Mouse (Mus musculus) R1 (cell line): ENCODE results near the gene Lhx8.

ENCODE experiments used
- DNase-seq: peaks from one replicate; pipeline ENCODE4 v3.0.0-alpha.2; 2018; ENCODE audit warnings: low read depth, low spot score

Lhx8 gene

DNA sequence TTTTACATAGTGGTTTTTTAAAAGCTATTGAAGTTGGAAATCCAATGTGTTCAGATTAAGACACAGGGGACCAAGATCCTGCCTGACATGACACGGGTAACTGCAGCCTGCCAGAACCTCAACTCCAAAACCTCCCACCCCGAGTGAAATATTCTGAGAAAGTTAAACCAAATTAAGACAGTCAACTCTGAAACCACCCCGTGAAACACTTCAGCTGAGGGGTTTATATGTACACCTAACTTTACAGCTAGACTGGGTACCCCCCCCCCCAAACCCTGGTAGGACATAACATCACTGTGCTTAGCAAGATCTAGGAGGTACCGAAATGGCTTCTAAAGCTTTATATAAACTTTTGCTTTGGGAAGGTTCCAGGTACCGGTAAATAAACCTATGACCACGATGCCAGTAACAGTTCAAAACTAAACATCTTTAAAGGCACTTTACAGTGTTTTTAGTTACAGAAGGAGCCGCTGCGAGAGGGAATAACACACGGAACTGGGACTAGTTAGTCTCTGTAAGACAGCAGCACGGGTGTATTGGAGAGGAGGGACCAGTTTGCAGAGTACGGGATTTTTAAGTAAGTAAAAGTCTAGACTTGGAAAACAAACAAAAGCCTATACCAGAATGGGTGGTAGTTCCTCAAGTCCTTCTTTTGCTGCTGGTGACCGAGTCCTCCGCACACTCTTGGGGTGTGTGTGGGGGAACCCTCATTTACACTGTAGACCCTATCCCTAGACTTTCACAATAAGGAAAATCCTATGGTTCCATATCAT is 3.2 kb downstream of the Lhx8 start:
- peak; percentile 23 for DNase-seq

DNA sequence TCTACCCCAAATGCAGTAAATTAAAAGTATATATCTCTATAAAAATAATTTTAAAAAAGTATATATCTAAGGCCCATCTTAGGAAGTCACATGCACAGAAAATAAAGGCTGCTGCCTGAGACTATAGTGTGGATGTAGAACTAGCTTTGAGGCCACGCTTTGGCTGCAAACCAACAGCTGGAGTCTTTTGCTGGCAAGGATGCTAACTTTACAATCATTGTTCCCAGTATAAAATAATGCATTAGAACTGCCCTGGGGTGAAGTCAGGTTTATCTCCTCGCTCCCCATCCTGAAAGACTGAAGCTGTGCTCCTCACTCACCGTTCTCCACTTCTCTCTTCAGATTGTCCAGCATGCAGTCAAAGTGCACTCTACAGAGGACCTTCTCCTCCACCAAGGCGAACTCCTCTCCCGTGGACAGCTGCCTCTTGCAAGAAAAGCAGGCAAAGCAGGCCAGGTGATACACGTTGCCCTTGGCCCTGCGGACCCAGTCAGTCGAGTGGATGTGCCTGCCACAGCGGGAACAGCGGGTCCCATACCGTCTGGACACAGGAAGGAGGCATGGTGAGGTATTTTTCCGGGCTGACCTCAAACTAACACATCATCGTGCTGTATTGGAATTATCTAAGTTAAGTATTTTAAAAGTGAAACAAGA is 8.4 kb downstream of the Lhx8 start:
- no peak for DNase-seq

DNA sequence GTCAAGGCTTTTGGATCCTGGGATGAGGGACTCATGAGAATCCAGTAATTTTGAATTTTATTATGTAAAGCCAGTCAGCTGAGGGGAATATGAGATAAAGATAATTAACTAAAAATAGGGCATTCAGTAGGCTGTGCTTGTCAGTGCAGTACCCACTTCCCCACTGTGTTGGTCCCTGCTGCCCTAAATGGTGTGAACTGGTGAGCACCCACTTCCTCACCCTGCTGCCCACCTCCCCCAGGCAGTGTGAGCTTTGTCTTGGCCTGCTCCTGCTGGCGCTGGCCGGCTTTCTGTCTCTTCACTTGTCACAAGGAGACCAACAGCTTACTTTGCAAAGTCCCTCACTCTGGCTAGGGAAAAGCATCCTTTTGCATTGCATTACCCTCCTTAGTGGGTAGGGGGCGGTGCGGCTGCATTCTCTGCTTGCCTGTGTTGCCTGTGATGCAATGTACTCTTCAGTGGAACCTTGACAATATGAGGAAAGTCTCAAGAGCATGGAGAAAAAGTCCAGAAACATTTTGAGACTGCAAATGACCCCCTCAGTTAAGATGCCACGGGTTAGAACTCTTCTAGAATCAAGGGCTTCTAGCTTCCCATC is 12.7 kb downstream of the Lhx8 start:
- peak; percentile 45 for DNase-seq

DNA sequence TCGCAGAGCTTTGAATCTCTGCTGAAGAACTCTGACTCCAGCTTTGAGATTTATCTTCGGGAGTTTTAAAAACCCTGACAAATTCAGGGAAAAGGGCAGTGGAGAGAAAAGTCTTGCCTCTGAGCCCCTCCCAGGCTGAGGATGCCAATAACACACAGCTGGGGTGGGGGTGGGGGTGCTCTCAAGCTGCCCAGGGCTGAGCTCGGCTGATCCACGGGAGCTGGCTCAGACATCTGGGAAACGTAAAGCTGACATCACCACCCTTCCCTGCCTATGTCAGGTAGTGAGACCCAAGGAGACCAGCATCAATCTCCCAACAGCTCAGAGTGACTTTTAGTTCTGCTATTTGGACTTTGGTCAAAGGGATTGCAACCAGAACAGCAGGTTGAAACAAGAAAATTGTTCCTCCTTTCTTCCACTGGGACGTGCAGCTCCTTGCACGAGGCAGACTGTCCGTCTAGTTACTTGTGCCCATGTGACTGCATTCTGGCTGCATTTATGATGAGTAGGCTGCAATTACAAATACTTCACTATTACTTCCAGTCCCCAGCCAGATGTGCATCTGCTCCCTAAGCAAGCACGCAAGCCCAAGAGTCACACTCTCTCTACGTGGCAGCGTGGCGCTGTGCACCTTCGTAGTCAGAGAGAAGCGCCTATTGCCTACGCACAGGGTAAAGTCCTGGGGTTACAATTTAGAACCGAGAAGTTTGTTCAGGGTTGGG is 25.1 kb downstream of the Lhx8 start:
- DNase-seq: no peak

DNA sequence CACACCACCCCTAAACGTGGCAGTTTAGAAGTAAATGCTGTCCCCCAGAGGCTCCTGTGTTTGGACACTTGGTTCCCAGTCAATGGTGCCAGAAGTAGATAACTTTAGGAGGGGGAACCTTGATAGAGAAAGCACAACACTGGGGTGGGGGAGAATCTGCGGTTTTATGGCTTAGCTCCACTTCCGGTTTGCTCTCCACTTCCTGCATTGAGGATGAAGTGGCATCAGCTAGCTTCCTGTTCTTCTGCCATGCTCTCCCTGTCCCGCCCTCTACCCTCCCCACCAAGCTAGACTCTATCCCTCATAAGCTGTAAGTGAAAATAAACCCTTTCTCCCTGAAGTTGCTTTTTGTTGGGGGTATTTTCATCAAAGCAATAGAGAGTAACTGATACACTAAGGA is 29.4 kb downstream of the Lhx8 start:
- no peak for DNase-seq

DNA sequence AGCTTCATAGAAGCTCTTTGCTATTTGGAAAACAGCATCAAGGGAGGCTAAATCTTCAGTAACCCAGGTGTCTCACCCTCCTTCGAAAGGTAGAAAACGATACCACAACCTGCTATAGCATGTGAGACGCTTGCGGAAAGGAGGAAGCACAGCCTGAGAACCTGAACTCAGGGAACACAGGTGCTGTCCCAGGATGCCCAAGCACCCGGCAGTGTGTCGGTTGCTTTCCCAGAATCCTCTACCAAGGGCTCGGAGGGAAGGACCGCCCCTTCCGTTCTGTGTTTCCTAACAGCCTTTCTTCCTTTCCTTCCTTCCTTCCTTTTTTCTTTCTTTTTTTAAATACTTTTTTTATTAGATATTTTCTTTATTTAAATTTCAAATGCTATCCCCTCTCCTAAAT is 30.5 kb downstream of the Lhx8 start:
- DNase-seq: no peak

DNA sequence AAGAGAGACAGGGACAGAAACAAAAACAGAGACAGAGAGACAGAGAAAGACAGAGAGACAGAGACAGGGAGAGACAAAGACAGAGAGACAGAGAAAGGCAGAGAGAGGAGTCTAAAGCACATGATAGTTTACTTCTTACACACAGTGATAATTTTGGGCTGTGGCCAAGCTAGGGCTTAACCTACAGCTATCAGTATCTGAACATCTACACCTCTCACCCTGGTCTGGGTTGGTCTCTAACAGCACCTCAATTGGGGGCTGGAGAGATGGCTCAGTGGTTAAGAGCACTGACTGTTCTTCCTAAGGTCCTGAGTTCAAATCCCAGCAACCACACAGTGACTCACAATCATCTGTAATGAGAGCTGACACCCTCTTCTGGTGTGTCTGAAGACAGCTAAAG is 32.0 kb downstream of the Lhx8 start:
- DNase-seq: no peak

DNA sequence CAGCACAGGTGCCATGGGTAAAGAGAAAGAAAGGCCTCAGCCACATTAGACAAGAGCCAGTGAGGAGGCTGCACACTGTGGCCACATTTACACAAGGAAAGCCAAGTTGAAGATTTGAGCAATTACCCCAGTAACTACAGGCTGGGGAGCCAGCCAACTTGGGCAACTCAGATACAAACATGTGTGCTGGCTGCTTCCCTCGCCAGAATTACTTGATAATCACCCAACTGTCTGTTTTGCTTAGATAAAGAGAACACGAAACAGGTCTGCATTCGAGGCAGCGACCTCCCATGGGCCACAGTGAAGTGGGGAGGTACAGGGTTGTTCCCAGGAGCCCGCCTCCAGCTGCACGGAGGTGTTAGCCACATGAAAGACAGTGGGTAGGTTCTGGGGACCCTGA is 33.0 kb downstream of the Lhx8 start:
- DNase-seq: no peak

DNA sequence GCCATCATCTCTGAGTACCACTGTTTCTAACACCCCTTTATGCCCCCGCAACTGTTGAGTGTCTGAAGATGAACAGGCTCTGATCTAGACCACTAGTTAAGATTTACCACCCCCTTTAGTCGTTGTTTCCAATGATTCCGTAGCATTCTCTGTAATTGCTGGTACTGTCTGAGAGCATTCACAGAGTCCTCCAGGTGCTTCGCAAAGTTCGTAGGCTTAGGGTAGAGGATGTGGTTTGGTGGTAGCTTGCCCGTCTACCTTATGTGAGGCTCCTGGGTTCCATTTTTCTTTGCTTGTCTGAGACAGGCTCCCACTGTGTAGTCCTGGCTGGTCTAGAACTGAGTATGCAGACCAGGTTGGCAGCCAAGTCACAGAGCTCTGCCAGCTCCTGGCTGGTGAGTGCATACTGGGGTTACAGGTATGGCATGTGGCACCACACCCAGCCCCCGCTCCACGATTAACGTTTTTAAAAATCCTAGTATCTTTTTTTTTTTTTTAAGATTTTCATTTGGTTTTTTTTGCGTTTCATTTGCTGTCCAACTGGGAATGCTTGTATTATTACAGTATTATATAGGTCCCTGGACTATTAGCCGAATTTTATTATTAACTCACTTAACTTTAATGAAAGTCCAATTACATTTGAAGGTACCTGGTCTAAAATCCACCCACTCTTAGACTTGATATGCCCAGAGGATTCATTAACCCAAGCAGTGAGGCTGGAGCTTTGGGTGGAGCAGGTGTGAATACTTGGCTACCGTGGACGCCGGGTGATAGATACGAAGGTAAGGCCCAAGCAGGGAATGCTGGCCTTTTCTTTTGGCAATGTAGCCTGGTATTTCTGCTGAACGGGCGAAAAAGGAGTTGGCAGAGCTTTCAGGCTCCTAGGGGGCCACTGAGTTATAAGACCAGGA is 35.3 kb downstream of the Lhx8 start:
- DNase-seq: no peak

DNA sequence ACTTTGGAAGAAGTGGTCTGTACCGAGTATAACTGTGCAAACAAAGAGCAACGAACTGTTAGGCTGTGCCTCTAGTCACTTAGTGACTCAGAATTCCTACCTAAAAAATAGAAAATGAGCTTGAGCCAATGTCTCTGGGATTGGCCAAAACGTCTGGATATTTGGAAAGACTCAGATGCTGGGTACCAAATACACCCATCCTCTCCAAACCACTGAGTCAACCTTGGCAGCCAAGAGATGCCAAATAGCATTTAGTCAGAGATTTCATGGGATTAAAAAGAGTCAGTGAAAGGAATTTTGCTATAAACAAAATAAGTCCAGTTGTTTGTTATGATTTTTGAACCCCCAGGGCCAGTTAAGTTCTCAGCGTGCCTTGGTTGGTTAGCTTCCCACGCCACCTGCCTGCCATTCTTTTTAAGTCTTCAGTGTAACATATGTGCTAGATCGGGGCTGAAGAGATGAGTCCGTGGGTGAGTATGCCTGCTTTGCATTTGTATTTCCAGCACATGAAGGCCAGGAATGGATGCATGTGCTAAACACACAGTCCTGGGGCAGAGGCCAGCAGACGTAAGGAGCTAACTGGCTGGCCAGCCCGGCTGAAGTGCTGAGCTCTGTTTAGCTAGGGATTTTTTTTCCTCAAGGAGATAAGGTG is 36.5 kb downstream of the Lhx8 start:
- DNase-seq: no peak

DNA sequence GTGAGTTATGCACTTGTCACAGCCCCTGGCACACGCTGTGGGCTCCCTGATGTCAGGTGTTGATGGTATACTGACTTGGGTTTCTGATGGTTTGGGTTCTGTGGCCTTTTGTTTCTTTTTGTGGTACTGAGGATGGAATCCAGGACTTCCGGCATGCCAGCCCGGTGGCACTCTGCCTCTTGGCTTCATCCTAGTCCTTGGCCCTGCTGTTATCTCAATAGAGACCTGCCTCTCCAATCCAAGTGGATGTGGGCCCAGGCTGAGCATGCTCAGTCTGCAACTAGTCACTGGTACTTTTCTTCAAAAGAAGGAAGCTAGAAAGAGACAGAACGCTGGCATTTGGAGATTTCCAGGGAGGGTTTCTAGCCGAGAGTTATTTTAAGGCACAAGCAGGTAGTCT is 38.3 kb downstream of the Lhx8 start:
- no peak for DNase-seq

DNA sequence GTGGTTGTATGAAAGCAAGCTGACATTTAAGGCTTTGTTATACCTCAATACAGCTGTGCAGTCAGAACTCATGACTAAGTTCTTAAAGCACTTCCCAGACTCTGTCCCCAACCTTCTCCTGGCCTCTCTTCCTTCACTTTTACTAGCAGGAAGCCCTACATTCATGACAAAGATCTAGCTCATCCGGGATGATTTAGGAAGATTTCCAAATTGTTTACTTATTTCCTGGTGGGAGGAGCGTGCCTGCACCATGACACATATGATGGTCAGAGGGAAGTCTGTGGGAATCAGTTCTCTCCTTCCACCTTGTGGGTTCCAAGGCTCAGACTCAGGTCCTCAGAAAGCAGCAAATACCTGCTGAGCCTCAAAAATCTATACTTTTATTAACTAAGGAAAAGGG is 40.1 kb downstream of the Lhx8 start:
- DNase-seq: no peak

DNA sequence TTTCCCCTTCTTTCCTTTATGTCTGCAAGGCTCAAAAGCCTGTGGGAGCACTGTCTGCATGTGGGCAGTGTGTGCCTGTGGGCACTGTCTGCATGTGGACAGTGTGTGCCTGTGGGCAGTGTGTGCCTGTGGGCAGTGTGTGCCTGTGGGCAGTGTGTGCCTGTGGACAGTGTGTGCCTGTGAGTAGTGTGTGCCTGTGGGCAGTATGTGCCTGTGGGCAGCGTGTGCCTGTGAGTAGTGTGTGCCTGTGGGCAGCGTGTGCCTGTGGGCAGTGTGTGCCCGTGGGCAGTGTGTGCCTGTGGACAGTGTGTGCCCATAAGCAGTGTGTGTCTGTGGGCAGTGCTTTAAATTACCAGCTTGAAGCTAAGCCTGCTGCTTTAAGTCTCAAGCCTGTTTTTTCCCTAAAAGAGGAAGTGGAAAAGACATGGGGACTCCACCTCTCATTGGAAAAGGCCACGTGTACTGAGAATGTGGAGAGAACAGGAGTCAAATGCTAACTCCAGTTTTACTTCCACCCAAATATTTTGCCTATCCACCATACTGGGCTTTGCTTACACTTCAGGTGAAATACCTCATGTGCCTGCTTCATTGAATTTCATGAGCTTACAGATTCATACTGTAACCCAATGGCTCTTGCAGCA is 41.9 kb downstream of the Lhx8 start:
- DNase-seq: no peak

DNA sequence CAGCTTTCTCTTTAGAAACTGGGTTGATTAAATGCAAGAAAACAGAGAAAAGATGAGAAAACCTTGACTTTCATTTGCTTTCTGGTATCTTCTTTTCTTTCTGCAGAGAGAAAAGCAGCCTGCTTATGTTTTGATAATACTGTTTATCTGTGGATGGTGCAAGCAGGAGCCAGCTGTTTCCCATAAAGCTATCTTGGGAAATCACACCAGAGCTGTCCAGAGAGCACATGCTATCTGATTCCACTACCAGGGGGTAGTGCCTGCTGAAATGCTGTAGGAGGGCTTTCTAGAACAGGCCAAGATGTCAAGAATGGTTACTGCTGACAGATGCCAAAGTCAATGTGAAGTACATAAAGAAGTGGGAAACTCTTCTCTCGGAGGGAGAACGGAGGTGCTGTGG is 43.2 kb downstream of the Lhx8 start:
- DNase-seq: no peak

DNA sequence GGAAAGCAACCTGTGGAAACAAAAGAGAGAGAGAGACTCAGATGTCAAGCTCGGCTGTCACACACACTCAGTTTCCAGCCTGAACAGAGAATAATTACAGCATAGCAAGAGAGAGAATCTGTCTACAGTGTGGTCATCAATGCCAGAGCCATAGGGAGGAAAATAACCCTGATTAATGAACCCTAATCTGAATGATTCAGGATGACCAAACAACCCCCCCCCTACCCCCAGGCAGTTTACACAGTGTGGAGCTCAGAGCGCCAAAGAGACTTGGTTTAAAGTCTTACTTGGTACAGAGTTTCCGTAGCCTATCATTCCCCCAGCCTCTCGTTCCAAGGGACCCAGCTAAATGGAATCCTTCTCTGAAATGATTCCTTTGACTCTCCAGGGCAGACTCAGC is 45.1 kb downstream of the Lhx8 start:
- DNase-seq: no peak

DNA sequence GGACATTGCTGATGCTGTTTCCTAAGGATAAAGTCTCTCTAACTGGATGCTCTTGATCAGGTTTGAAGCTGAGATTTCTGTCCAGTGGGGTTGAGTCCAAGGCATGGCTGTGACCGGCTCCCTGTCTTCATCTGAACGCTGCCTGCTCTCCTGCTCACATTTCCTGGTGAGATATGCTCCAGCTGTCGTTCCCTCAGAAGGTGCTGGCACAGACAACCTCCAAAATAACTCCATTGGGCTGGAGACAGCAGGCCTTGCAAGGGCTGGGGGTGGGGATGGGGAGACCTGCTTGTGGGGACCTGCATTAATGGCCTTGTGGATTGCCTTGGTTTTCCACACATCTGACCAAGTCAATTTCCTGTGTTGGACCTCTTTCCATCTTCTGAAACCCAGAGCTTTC is 46.2 kb downstream of the Lhx8 start:
- DNase-seq: no peak

DNA sequence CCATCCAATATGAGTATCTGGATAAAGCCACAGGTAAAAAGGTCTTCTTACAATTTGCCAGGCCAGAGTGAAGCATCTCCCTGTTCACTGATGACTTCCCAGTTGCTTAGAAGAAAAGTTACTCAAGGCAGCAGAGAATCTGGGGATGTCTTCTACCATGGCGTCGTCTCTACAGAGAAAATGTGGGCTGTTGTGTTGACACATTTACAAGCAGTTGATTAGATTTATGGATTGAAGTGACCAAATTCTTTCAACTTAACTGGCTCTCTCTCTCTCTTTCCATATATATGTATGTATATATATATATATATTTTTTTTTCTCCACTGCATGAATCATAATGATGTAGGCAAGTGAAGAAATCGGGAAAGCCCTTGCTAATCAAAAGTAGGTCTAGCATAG is 55.8 kb downstream of the Lhx8 start:
- no peak for DNase-seq

DNA sequence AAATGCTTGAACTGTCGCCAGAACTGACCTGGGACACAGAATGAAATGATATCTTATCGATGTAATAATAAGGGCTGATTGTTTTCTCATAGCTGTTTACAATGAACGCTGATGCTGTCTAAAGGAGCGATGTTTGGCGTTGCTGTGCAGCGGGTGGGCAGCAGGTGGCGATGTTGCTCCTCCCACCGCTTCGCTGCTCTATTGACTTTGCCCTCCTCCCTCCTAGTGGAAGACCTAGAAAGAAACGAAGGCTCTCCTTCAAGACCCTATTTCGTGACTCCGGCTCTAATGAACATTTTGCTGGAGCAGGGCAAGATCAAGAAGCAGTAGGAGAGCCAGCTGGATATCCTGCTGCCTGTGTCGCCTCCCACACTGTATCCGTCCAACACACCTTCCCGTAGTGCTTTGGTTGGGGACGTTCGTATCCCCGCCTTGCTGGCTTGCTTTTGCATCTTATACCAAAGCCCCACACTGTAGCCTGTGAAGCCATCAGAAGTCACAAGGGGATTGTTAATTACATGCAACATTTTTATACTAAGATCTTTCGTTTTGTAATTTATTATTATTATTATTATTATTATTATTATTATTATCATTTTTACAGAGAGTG is 60.6 kb downstream of the Lhx8 start:
- DNase-seq: peak; percentile 67

DNA sequence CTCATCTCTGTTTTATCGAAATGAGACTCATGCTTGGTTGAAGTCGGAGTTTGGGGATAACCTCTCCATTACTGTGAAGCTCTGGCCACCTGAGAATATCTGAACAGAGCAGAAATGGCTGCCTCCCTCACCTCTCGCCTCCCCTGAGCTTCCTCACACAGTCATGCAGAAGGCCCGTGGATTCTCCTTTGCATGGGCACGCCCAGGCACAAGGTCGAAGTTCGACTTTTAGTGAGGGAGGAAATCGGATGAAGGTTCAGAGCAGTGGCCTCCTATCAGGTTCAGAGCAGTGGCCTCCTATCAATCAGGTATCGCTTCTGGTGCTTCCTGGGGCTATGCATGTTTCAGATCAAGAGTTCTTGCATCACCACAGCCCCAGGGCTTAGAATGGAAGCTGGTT is 62.1 kb downstream of the Lhx8 start:
- peak; percentile 13 for DNase-seq

DNA sequence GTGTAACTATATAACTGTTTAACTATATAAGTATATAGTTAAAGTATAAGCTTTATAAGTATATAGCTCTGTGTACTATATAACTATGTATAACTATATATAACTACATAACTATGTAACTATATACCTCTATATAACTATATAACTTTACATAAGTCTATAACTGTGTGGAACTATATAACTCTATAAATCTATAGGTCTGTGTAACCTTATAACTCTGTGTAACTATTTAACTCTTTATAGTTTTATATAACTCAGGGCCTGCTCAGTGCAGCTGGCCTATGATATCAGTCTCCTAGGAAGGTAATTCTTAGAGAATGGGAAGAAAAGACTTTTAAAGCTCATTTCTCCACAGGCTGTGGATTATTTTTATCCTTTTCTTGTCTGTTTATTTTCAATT is 73.1 kb downstream of the Lhx8 start:
- no peak for DNase-seq
